Mouse (Mus musculus) kidney, adult 2 months (tissue): Measurements from ENCODE around the gene Tfcp2l1.

Experiments
- CTCF ChIP-seq: fragments of 200-500 bp; conservative IDR thresholded peaks from 2 replicates; pipeline ENCODE4 v1.5.1; 2011; ENCODE audit warnings: low read depth, mild to moderate bottlenecking, control low read depth, low read length, moderate library complexity, mixed read lengths; ENCODE audit not compliant: insufficient read depth, insufficient read length
- POLR2A ChIP-seq: fragments of 200-500 bp; IDR thresholded peaks from one replicate; pipeline ENCODE4 v1.6.1; 2011; ENCODE audit warnings: low read depth, low read length, control low read depth

GRCm38 (mm10) chr1:118727075-118727474 is 99.3 kb downstream of the Tfcp2l1 start:
- TF ChIP-seq POLR2A (no peak), CTCF (no peak)
